Mouse (Mus musculus) urinary bladder, postnatal 25 days (tissue): ENCODE results near the gene Gm20850.
"Not testable (repeated sequence)": the region's sequence is repeated elsewhere in the genome, so short reads cannot be mapped to it uniquely, and the experiment has no call there.

ENCODE experiments used
- DNase-seq: peaks from one replicate; pipeline ENCODE4 v3.0.0; 2022; ENCODE audit warnings: low spot score

Gm20850 gene

GRCm38 (mm10) chrY:75715022-75715421 is at the start of gene Gm20850:
Gene Gm20850 (plus strand): TSS chrY:75715322.
- DNase-seq, result not testable (repeated sequence)
